Mouse (Mus musculus) mesoderm, embryonic 11.5 days (tissue): ENCODE measurements around the gene Sephs2.

ENCODE experiments used
- DNase-seq: peaks from one replicate; pipeline ENCODE4 v3.0.0-alpha.2; 2012; ENCODE audit warnings: low read depth, low spot score

The Sephs2 gene

DNA sequence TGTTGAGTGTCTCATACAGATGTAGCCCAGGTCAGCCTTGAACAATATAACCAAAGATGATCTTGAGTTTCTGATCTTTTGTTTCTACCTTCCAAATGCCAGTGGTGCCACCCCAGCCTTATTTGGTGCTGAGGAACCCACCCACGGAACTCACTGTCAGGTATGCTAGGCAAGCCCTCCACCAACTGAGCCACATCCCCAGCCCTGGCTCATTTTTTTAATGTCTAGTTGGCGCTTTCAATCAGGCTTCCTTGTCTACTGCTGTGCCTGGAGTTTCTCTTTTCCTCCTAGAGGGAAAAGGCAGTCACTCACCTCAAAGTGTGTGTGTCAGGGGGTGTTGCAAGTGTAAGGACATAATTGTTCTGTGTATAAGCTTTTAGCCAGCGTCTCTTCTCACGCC is 2.8 kb downstream of the Sephs2 start:
- no peak for DNase-seq

- no peak for DNase-seq
Observed at GRCm38 (mm10) chr7:127270666-127271065, 3.2 kb downstream of the Sephs2 start.

- DNase-seq = no peak
Observed at GRCm38 (mm10) chr7:127270256-127270655, 3.6 kb downstream of the Sephs2 start.

- DNase-seq = no peak
Observed at GRCm38 (mm10) chr7:127263526-127263925, 10.3 kb downstream of the Sephs2 start.

- no peak for DNase-seq
Observed at GRCm38 (mm10) chr7:127262218-127262961, 11.5 kb downstream of the Sephs2 start.

- peak; percentile 99 for DNase-seq
Observed at GRCm38 (mm10) chr7:127260309-127261111, 13.3 kb downstream of the Sephs2 start, which contains the start of gene Dctpp1. Gene Dctpp1, minus strand, starts transcription at chr7:127260709.

DNA sequence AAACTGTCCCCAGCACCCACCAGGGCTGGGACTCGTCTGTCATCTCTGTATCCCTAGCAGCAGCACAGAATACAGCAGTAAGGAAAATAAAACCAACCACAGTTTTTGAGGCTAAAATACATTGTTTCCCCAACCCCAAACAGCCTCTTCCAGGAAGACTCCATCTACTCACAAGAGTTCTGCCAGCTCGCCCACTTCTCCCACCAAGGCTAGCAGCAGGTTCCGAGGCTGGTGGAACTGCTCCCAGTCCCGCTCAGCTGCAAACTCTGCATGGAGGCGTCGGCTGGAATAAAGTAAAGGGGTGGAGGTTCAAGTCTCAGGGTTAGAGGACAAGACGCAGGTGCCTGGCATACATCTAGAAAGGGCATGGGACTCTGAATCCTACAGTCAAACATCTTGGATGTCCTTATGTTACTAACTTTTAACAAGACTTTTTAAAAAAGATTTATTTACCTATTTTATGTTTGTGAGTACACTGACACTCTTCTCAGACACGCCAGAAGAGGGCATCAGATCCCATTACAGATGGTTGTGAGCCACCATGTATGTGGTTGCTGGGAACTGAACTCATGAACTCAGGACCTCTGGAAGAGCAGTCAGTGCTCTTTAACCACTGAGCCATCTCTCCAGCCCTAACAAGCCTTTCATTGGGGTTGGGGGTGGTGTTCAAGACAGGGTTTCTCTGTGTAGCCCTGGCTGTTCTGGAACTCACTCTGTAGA is 14.5 kb downstream of the Sephs2 start:
- no peak for DNase-seq

DNA sequence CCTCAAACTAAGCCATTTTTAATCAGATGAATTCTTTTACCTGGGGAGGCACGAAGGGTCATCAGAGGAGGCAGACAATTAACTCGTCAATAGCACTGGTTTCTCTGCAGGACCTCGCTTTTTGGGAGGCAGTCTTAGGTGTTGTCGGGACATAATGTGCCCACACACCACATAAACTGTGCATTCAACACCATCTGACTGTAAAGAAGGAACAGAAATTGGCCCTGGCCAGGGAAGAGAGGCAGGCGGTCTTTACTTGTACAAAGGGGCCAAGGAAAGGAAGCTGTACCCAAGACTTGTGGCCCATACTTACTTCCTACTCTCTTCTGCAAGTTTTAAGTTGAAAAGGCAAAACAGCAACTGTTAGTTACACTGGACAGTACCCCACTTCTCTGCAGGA is 17.3 kb downstream of the Sephs2 start:
- no peak for DNase-seq

GRCm38 (mm10) chr7:127255965-127256364 is 17.9 kb downstream of the Sephs2 start:
- no peak for DNase-seq

DNA sequence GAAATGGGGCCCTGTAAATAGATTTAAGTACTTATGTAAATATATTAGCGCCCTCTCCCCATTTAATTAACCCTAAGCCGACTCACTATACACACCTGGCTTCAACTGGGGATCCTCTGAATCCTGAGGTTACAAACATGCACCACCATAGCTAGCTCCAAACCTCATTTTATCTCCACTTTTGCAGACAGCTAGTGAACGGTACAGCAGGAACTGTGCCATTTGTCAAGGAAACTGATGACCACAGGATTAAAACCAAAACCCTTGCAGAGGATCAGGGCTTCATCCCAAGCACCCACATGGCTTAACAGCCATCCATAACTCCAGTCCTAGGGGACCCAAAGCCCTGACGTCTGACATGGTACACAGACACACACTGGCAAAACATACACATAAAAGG is 18.8 kb downstream of the Sephs2 start:
- DNase-seq = no peak

DNA sequence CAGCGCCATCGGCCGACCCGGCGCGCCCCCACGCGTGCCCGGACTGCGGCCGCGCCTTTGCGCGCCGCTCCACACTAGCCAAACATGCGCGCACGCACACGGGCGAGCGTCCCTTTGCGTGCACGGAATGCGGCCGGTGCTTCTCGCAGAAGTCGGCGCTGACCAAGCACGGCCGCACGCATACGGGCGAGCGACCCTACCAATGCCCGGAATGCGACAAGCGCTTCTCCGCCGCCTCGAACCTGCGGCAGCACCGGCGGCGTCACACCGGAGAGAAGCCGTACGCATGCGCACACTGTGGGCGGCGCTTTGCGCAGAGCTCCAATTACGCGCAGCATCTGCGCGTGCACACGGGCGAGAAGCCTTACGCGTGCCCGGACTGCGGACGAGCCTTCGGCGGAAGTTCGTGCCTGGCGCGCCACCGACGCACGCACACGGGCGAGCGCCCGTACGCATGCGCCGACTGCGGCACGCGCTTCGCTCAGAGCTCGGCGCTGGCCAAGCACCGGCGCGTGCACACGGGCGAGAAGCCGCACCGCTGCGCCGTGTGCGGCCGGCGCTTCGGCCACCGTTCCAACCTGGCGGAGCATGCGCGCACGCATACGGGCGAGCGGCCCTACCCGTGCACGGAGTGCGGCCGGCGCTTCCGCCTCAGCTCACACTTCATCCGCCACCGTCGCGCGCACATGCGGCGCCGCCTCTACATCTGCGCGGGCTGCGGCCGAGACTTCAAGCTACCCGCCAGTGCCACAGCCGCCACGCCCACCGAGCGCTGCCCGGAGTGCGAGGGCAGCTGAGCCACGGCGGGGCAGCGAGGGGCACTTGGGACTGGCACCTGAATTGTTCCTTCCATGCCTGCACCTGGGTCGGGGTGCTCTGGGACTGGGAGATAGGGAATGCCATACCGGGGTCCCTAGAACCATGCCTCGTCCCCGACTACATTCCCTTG is 19.8 kb downstream of the Sephs2 start:
- peak; percentile 99 for DNase-seq

DNA sequence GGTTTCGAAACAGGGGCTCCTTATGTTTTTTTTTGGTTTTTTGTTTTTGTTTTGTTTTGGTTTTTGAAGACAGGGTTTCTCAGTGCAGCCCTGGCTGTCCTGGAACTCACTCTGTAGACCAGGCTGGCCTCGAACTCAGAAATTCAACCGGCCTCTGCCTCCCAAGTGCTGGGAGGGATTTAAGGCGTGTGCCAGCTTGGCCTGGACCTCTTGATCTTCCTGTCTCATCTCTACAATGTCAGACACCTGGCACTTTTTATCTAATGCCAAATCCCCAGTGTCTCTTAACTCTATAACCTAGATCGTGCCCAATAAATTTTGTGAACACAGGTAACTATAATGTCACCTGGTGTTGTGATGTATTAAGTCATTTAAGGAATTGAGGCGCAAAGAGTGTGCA is 20.5 kb downstream of the Sephs2 start:
- DNase-seq = no peak

DNA sequence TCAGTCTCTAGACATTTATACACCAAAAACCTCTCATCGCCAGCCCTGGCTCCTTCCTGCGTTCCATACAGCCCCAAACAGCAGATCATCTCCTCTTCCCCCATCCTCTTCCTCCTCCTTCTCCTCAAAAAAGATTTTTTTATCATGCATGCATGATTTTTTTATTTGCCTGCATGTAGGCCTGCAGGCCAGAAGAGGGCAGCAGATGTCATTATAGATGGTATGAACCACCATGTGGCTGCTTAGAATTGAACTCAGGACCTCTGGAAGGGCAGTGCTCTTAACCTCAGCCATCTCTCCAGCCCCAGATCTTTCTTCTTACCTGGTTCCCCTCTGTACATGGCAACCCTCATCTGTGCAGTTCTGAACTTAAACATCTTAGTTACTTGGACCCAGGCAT is 21.4 kb downstream of the Sephs2 start:
- peak; percentile 46 for DNase-seq

- peak; percentile 51 for DNase-seq
Observed at GRCm38 (mm10) chr7:127250511-127250910, 23.3 kb downstream of the Sephs2 start.

DNA sequence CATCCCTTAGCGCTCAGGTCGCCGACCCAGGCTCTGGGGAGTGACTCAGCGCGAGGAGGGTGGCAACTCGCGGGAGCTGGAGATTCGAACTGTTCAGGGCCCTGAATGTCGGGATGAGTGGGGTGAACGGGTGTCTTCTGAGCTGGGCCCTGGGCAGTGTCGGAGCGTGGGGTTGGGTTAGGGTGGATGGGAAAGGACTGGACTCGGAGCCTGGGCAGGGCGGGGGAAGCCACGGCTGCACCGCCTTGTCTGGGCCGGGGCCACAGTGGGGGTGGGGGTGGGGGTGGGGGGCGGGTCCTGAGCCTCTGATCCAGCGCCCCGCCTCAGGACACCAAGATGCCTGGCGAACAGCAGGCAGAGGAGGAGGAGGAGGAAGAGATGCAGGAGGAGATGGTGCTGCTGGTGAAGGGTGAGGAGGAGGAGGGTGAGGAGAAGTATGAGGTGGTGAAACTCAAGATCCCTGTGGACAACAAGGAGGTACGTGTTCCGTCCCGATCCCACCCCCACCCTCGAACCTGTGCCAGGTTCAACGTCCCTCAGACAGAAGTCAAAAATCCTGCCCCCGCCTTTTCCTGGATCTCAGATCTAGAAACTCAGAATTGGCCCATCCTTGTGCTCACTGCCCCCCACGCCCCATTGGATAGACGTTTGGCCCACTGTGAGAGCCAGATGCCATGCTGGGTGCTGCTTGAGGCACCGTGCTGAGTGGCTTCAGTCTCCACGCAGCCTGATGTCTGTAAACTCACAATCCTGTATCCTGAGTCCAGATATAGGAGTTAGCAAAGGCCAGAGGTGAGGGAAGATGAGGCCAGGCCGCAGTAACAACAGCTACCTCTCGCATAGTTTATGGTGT is 29.0 kb downstream of the Sephs2 start:
- no peak for DNase-seq

DNA sequence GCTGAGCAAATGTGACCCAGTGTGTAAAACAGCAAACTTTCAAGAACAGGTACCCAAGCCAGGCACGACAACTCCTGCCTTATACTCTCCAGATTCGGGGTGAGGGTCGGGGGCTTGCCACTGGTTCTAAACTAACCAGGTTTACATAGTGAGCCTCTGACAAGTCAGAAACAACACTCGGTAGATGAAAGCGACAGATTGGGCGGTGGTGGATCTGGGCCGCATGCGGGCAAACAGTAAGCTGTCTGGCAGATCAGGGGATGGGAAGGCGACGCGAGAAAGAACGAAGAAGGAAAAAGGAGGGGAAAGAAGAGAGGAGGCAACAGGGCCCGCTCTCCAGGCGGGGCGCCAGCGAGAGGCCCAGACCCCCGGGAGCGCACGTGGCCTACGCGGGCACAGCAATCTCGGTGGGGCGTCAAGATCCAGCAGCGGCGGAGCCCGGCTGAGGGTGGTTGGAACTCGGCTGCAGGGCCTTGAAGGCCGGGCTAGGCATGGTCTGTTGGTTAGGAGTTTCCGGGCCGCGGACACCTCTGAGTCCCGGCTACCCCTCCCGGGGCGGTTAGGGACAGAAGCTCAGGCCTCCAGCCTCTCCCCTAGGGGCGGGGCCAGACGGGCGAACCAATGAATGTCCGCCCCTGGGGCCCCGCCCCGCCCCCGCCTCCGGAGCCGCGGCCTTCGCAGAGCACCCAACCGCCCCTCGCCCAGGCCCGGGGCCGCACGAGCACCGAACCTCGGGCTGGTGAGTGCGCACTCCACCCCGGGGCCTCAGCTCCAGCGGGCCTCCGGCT is 29.8 kb downstream of the Sephs2 start, which contains the start of gene Zfp771:
Zfp771 (plus strand) TSS at position 405 of the 788 bp plus-strand sequence.
- DNase-seq = peak; percentile 93

- DNase-seq = no peak
Observed at GRCm38 (mm10) chr7:127243361-127243867, 30.4 kb downstream of the Sephs2 start.

- no peak for DNase-seq
Observed at GRCm38 (mm10) chr7:127234777-127235176, 39.1 kb downstream of the Sephs2 start.

GRCm38 (mm10) chr7:127233765-127234164 is 40.1 kb downstream of the Sephs2 start:
- no peak for DNase-seq
